Mouse (Mus musculus): ENCODE results near the gene Ttc8. TPM values are rescaled to one million over a fixed set of nuclear protein-coding genes. Genes with fewer than 3 reads are reported as not detected.
"Not testable (repeated sequence)": the region's sequence is repeated elsewhere in the genome, so short reads cannot be mapped to it uniquely, and the experiment has no call there.

The Ttc8 gene
- polyA plus RNA-seq, 1 experiment from 2014 or later: 36.7 TPM

DNA sequence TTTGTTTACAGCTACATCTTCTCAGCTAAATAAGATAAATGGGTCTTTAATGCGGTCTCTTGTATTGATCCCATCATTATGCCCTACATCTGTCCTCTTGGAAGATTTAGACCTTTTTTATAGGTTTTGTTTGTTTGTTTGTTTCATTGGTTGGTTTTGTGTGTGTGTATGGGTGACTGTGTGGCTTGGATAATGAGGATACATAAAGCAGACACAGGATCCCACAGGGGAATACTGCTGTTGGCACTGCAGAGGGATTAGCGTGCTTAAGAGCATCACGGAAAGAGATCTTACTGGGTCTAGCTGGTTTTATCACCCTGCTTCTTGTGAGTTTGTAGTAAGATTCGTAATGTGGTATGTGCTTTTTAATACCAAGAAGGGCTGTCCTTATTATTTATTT, 10.8 kb downstream of the Ttc8 start:
- H3K4me3 ChIP-seq: no peak overlapping the region
- H3K27ac ChIP-seq: no peak overlapping the region
- WGBS: 76% methylated on average over 4 of the region's 4 CpGs
- no peaks in the 10 kb centered on the region for H3K27me3 ChIP-seq
- no peaks in the 10 kb centered on the region for H3K36me3 ChIP-seq
- no peak for ATAC-seq (ENCODE audit: low FRiP score, low read depth)
- no peaks in the 10 kb centered on the region for H3K9me3 ChIP-seq
- no peaks in the 10 kb centered on the region for H3K4me1 ChIP-seq
- no peak overlapping the region for H3K4me2 ChIP-seq (replicated peaks)
- no peak overlapping the region for H3K9ac ChIP-seq

GRCm38 (mm10) chr12:98932441-98932840, 12.1 kb downstream of the Ttc8 start:
- Histone ChIP-seq H3K36me3 (no peaks in the 10 kb centered on the region), H3K4me3 (no peak overlapping the region), H3K9ac (no peak overlapping the region), H3K27me3 (no peaks in the 10 kb centered on the region), H3K27ac (no peak overlapping the region), H3K4me2 (replicated peaks) (no peak overlapping the region), H3K4me1 (no peaks in the 10 kb centered on the region), H3K9me3 (no peaks in the 10 kb centered on the region)
- 85% methylated on average over 4 of the region's 4 CpGs for WGBS
- no peak for ATAC-seq (ENCODE audit: low FRiP score, low read depth)

DNA sequence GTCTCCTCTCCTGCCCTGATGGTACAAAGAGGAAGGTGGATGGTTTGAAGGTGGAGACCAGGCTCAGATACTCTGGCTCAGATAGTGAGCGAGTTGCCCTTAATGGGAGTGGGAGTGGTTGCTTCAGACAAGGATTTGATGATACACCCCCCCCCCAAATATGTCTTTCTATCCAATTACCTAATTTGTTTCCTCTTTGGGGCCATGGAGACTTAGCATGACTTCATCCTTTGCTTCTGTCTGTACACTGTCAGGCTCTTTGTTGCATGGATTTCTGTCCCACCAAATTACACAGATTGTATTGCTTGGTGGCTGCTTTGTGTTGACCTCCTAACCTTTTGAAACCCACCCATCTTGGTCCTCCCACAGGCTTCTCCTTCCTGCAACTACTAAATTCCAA, 12.5 kb downstream of the Ttc8 start:
- H3K27ac ChIP-seq: no peak overlapping the region
- no peak for ATAC-seq (ENCODE audit: low FRiP score, low read depth)
- H3K9me3 ChIP-seq: no peaks in the 10 kb centered on the region
- H3K4me3 ChIP-seq: no peak overlapping the region
- H3K36me3 ChIP-seq: no peaks in the 10 kb centered on the region
- no peak overlapping the region for H3K9ac ChIP-seq
- no peaks in the 10 kb centered on the region for H3K27me3 ChIP-seq
- no peaks in the 10 kb centered on the region for H3K4me1 ChIP-seq
- 83% methylated on average over 1 of the region's 1 CpGs for WGBS
- H3K4me2 ChIP-seq (replicated peaks): no peak overlapping the region

GRCm38 (mm10) chr12:98951295-98951694, 30.9 kb downstream of the Ttc8 start:
- H3K9me3 ChIP-seq; H3K4me1 ChIP-seq; H3K27me3 ChIP-seq; ATAC-seq (ENCODE audit: low FRiP score, low read depth); H3K4me3 ChIP-seq; H3K27ac ChIP-seq; H3K4me2 ChIP-seq (replicated peaks); H3K36me3 ChIP-seq; H3K9ac ChIP-seq: not testable (repeated sequence)
- WGBS: 67% methylated on average over 5 of the region's 5 CpGs

GRCm38 (mm10) chr12:98956951-98957350, 36.6 kb downstream of the Ttc8 start:
- no peaks in the 10 kb centered on the region for H3K4me1 ChIP-seq
- 68% methylated on average over 2 of the region's 2 CpGs for WGBS
- no peak overlapping the region for H3K4me3 ChIP-seq
- H3K9ac ChIP-seq: no peak overlapping the region
- ATAC-seq (ENCODE audit: low FRiP score, low read depth): no peak
- no peaks in the 10 kb centered on the region for H3K9me3 ChIP-seq
- H3K4me2 ChIP-seq (replicated peaks): no peak overlapping the region
- no peak overlapping the region for H3K27ac ChIP-seq
- no peaks in the 10 kb centered on the region for H3K27me3 ChIP-seq
- H3K36me3 ChIP-seq: peaks cover 13% of the 10 kb centered on the region

- Histone ChIP-seq H3K27me3 (no peaks in the 10 kb centered on the region), H3K4me1 (no peaks in the 10 kb centered on the region; the same call in 1 of the 2 replicates), H3K9ac (no peak overlapping the region), H3K4me3 (no peak overlapping the region), H3K27ac (no peak overlapping the region), H3K9me3 (no peaks in the 10 kb centered on the region), H3K36me3 (peaks cover 13% of the 10 kb centered on the region), H3K4me2 (replicated peaks) (no peak overlapping the region)
- 78% methylated on average over 11 of the region's 11 CpGs for WGBS
- ATAC-seq (ENCODE audit: low FRiP score, low read depth): no peak
These were observed 37.1 kb downstream of the Ttc8 start for GRCm38 (mm10) chr12:98957455-98957854.

DNA sequence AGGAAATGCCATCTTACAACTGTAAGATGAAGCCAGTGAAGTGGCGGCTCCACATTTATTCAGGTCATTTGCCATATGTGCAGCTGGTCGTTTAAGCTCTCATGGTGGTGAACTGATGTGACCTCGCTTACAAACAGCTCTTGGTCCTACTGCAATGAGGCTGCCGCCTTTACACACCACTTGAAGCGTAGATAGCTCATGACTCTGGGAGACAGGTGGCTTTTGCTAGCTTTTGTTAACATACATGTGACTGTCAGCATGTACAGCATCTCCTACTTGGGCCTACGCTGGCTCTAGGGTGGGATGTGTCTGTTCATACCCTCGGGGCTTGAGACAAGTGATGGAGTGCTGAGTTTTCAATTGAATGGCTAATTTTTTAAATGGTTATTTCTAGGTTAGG, 40.6 kb downstream of the Ttc8 start:
- H3K27ac ChIP-seq: no peak overlapping the region
- H3K9ac ChIP-seq: no peak overlapping the region
- H3K4me1 ChIP-seq: peaks cover 6% of the 10 kb centered on the region
- ATAC-seq (ENCODE audit: low FRiP score, low read depth): no peak
- no peaks in the 10 kb centered on the region for H3K27me3 ChIP-seq
- H3K4me3 ChIP-seq: no peak overlapping the region
- H3K9me3 ChIP-seq: no peaks in the 10 kb centered on the region
- H3K4me2 ChIP-seq (replicated peaks): no peak overlapping the region
- peaks cover 13% of the 10 kb centered on the region for H3K36me3 ChIP-seq
- 70% methylated on average over 7 of the region's 7 CpGs for WGBS

DNA sequence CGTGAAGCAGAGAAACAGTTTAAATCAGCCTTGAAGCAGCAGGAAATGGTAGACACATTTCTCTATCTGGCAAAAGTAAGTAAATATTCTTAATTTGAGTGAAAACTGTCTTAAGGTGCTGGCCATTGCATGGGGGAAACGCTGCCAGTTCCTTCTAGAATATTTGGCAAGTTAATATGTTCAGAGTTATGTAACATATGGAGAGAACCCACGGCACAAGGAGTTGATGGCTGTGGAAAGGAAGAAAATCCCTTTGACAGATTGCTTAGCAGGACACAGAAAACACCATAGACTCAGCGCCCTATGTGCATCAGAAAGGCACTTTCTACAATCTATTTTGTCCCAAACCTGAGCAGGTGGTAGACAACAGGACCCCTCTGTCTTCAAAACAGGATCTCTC, 41.0 kb downstream of the Ttc8 start:
- 80% methylated on average over 4 of the region's 4 CpGs for WGBS
- H3K27me3 ChIP-seq: no peaks in the 10 kb centered on the region
- peaks cover 13% of the 10 kb centered on the region for H3K36me3 ChIP-seq
- no peaks in the 10 kb centered on the region for H3K9me3 ChIP-seq
- H3K4me2 ChIP-seq (replicated peaks): no peak overlapping the region
- H3K4me3 ChIP-seq: no peak overlapping the region
- peaks cover 8% of the 10 kb centered on the region for H3K4me1 ChIP-seq
- no peak overlapping the region for H3K9ac ChIP-seq
- no peak for ATAC-seq (ENCODE audit: low FRiP score, low read depth)
- H3K27ac ChIP-seq: no peak overlapping the region

- Histone ChIP-seq H3K9me3 (no peaks in the 10 kb centered on the region), H3K4me2 (replicated peaks) (no peak overlapping the region), H3K36me3 (peaks cover 2% of the 10 kb centered on the region; the same call in 1 of the 2 replicates), H3K27ac (no peak overlapping the region), H3K9ac (no peak overlapping the region), H3K4me1 (peaks cover 8% of the 10 kb centered on the region), H3K4me3 (no peak overlapping the region), H3K27me3 (no peaks in the 10 kb centered on the region)
- ATAC-seq (ENCODE audit: low FRiP score, low read depth): no peak; the same call in 1 of the 2 replicates
- 81% methylated on average over 4 of the region's 4 CpGs for WGBS
These were observed 45.2 kb downstream of the Ttc8 start for GRCm38 (mm10) chr12:98965441-98966135.

- H3K36me3 ChIP-seq: peaks cover 21% of the 10 kb centered on the region
- no peaks in the 10 kb centered on the region for H3K4me1 ChIP-seq
- H3K4me3 ChIP-seq: no peak overlapping the region
- H3K4me2 ChIP-seq (replicated peaks): no peak overlapping the region
- H3K27ac ChIP-seq: no peak overlapping the region
- H3K9me3 ChIP-seq: no peaks in the 10 kb centered on the region
- H3K9ac ChIP-seq: no peak overlapping the region
- ATAC-seq (ENCODE audit: low FRiP score, low read depth): no peak
- no peaks in the 10 kb centered on the region for H3K27me3 ChIP-seq
- WGBS: 98% methylated on average over 3 of the region's 3 CpGs
These were observed 51.9 kb downstream of the Ttc8 start for GRCm38 (mm10) chr12:98972291-98972690.

GRCm38 (mm10) chr12:98973461-98973860, 53.1 kb downstream of the Ttc8 start:
- H3K27ac ChIP-seq: no peak overlapping the region
- no peaks in the 10 kb centered on the region for H3K4me1 ChIP-seq
- peaks cover 32% of the 10 kb centered on the region for H3K36me3 ChIP-seq
- 83% methylated on average over 10 of the region's 10 CpGs for WGBS
- H3K4me2 ChIP-seq (replicated peaks): no peak overlapping the region
- no peak for ATAC-seq (ENCODE audit: low FRiP score, low read depth)
- H3K4me3 ChIP-seq: no peak overlapping the region
- no peak overlapping the region for H3K9ac ChIP-seq
- no peaks in the 10 kb centered on the region for H3K27me3 ChIP-seq
- no peaks in the 10 kb centered on the region for H3K9me3 ChIP-seq

DNA sequence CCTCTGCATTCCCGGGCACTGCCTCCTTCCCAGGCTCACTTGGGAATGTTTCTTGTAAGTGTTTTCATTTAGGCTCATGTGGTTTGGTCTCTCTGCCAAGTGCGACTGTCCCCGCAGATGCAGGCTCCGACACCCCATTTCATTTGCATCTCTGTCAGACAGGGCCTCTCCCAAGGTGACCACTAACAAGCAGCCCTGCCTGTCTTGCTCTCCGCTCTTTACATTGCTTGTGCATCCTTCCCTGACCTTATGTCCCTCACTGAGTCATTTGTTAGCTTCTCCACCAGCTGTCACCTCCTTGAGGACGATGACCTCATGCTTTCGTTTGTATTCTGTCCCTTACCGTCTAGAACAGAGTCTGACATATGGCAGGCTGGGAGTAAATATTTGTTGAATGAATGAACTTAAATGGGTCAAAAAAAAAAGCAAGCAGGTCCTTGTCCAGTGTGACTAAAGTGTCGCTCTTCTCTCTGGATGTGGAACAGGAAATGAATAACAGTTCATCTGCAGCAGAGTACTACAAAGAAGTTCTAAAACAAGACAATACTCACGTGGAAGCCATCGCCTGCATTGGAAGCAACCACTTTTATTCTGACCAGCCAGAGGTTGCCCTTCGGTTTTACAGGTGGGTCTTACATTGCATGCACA, 53.9 kb downstream of the Ttc8 start:
- Histone ChIP-seq H3K4me3 (no peak overlapping the region), H3K27me3 (no peaks in the 10 kb centered on the region), H3K27ac (no peak overlapping the region), H3K9ac (no peak overlapping the region), H3K9me3 (0 out of 2 replicates have a peak, but pooled peaks cover 3% of the 10 kb centered on the region), H3K4me1 (no peaks in the 10 kb centered on the region), H3K4me2 (replicated peaks) (no peak overlapping the region), H3K36me3 (peaks cover 40% of the 10 kb centered on the region)
- 78% methylated on average over 12 of the region's 12 CpGs for WGBS
- ATAC-seq (ENCODE audit: low FRiP score, low read depth): no peak

GRCm38 (mm10) chr12:98981081-98981480, 60.7 kb downstream of the Ttc8 start:
- 91% methylated on average over 3 of the region's 3 CpGs for WGBS

More at GRCm38 (mm10) chr12:98981081-98981480, 60.7 kb downstream of the Ttc8 start:
- Histone ChIP-seq H3K9ac (no peak overlapping the region), H3K36me3 (peaks cover 46% of the 10 kb centered on the region), H3K27ac (no peak overlapping the region), H3K9me3 (0 out of 2 replicates have a peak, but pooled peaks cover 3% of the 10 kb centered on the region), H3K4me3 (no peak overlapping the region), H3K27me3 (no peaks in the 10 kb centered on the region), H3K4me2 (replicated peaks) (no peak overlapping the region), H3K4me1 (no peaks in the 10 kb centered on the region)
- no peak for ATAC-seq (ENCODE audit: low FRiP score, low read depth)

All from limb, embryonic 13.5 days (tissue).